Mouse (Mus musculus): ENCODE results near the gene Rhbdf1.

Gene Rhbdf1

GRCm38 (mm10) chr11:32190603-32191110, 31.4 kb downstream of the Rhbdf1 start:
- no peak for DNase-seq (ENCODE audit: low spot score in 2 of 2)

GRCm38 (mm10) chr11:32190119-32190518, 32.0 kb downstream of the Rhbdf1 start:
- DNase-seq (ENCODE audit: low spot score in 2 of 2) = no peak

- DNase-seq (ENCODE audit: low spot score in 2 of 2) = no peak
Observed at GRCm38 (mm10) chr11:32189434-32189833, 32.7 kb downstream of the Rhbdf1 start.

- DNase-seq (ENCODE audit: low spot score in 2 of 2) = no peak
Observed at GRCm38 (mm10) chr11:32188881-32189280, 33.2 kb downstream of the Rhbdf1 start.

GRCm38 (mm10) chr11:32187256-32187655, 34.8 kb downstream of the Rhbdf1 start:
- DNase-seq (ENCODE audit: low spot score in 2 of 2) = no peak

- DNase-seq (ENCODE audit: low spot score in 2 of 2) = no peak
Observed at GRCm38 (mm10) chr11:32186031-32186430, 36.1 kb downstream of the Rhbdf1 start.

- DNase-seq (ENCODE audit: low spot score in 2 of 2) = no peak
Observed at GRCm38 (mm10) chr11:32184469-32184868, 37.6 kb downstream of the Rhbdf1 start.

GRCm38 (mm10) chr11:32181973-32182868, 39.9 kb downstream of the Rhbdf1 start:
- peak; percentile 45 to 67 for DNase-seq (ENCODE audit: low spot score in 2 of 2)

GRCm38 (mm10) chr11:32181246-32181645, 40.9 kb downstream of the Rhbdf1 start:
- no peak for DNase-seq (ENCODE audit: low spot score in 2 of 2)

- no peak for DNase-seq (ENCODE audit: low spot score in 2 of 2)
Observed at GRCm38 (mm10) chr11:32178506-32178905, 43.6 kb downstream of the Rhbdf1 start.

GRCm38 (mm10) chr11:32166683-32167082, 55.4 kb downstream of the Rhbdf1 start:
- DNase-seq (ENCODE audit: low spot score in 2 of 2) = no peak

- DNase-seq (ENCODE audit: low spot score in 2 of 2) = peak; percentile 50 to 66
Observed at GRCm38 (mm10) chr11:32161922-32162804, 59.9 kb downstream of the Rhbdf1 start.

GRCm38 (mm10) chr11:32161500-32161899, 60.6 kb downstream of the Rhbdf1 start:
- DNase-seq (ENCODE audit: low spot score in 2 of 2) = no peak

- no peak for DNase-seq (ENCODE audit: low spot score in 2 of 2)
Observed at GRCm38 (mm10) chr11:32160341-32160740, 61.8 kb downstream of the Rhbdf1 start.

Data from natural killer cell, adult 2 months (primary cell).